Mouse (Mus musculus) ES-E14 (cell line): ENCODE measurements around the gene Wsb1.

Experiments
- MAFK ChIP-seq: IDR thresholded peaks from 2 replicates; pipeline ENCODE4 v1.6.1; 2014; ENCODE audit warnings: mild to moderate bottlenecking, low read depth, low read length, inconsistent platforms; ENCODE audit not compliant: insufficient read depth
- ZC3H11A ChIP-seq: IDR thresholded peaks from 2 replicates; pipeline ENCODE4 v1.6.1; 2012; ENCODE audit warnings: low read depth, mild to moderate bottlenecking, inconsistent platforms, low read length, borderline replicate concordance
- ZNF384 ChIP-seq: IDR thresholded peaks from 2 replicates; pipeline ENCODE4 v1.6.1; 2012; ENCODE audit warnings: low read depth, low read length, inconsistent platforms

GRCm38 (mm10) chr11:79228089-79228488 lies 26.4 kb downstream of the Wsb1 start:
- no peak for TF ChIP-seq ZNF384
- TF ChIP-seq ZC3H11A = no peak
- TF ChIP-seq MAFK = no peak
